Mouse (Mus musculus): ENCODE measurements at regions not wholly inside any gene's neighbourhood (a gene's known extent, or its start where the extent isn't known, plus 50 kb on each side); places are given as distances from the start of the nearest gene placed in this dataset.

DNA sequence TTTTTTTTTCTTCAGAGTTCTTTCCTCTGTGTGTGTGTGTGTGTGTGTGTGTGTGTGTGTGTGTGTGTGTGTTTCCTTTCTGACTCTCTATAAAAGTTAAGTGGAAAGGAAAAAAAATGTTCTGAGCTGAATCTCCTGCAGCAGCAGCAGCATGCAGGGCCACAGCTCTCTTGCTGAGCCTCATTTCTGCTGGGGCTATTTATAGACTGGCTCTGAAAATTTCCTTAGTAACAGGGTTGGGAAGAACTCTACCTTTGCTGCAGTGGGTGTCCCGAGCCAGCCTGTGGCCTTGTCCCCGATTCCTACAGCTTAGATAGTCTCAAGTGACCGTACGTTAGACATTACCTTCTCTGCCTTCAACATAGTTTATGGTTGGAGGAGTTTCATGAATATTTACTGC lies 1075.6 kb downstream of the Synb start:
- Histone ChIP-seq H3K4me1 (ENCODE audit: control insufficient read depth, low read depth, low read length) (no peaks in the 10 kb centered on the region), H3K36me3 (ENCODE audit: control insufficient read depth, insufficient read depth) (no peaks in the 10 kb centered on the region), H3K4me2 (ENCODE audit: low read depth, low read length) (no peak overlapping the region), H3K4me3 (ENCODE audit: low read depth, low read length) (no peak overlapping the region), H3K27ac (ENCODE audit: low read length) (no peak overlapping the region), H3K9ac (ENCODE audit: low read depth, low read length) (no peak overlapping the region), H3K27me3 (ENCODE audit: control insufficient read depth, insufficient read depth, low read depth, low read length) (no peaks in the 10 kb centered on the region), H3K9me3 (replicated peaks; ENCODE audit: control insufficient read depth, low read length) (no peaks in the 10 kb centered on the region)
- ATAC-seq (ENCODE audit: low read depth): no peak
- WGBS (ENCODE audit: insufficient replicate concordance): 66% methylated on average over 4 of the region's 4 CpGs

GRCm38 (mm10) chr14:68217986-68218385 lies 1076.1 kb downstream of the Synb start:
- Histone ChIP-seq H3K4me3 (ENCODE audit: low read depth, low read length) (no peak overlapping the region), H3K36me3 (ENCODE audit: control insufficient read depth, insufficient read depth) (no peaks in the 10 kb centered on the region), H3K9me3 (replicated peaks; ENCODE audit: control insufficient read depth, low read length) (no peaks in the 10 kb centered on the region), H3K4me2 (ENCODE audit: low read depth, low read length) (no peak overlapping the region), H3K9ac (ENCODE audit: low read depth, low read length) (no peak overlapping the region), H3K27ac (ENCODE audit: low read length) (no peak overlapping the region), H3K27me3 (ENCODE audit: control insufficient read depth, insufficient read depth, low read depth, low read length) (no peaks in the 10 kb centered on the region), H3K4me1 (ENCODE audit: control insufficient read depth, low read depth, low read length) (no peaks in the 10 kb centered on the region)
- 58% methylated on average over 6 of the region's 6 CpGs for WGBS (ENCODE audit: insufficient replicate concordance)
- ATAC-seq (ENCODE audit: low read depth): no peak

GRCm38 (mm10) chr14:68213879-68214278 lies 1080.2 kb downstream of the Synb start:
- Histone ChIP-seq H3K27me3 (ENCODE audit: control insufficient read depth, insufficient read depth, low read depth, low read length) (no peaks in the 10 kb centered on the region), H3K4me3 (ENCODE audit: low read depth, low read length) (no peak overlapping the region), H3K4me1 (ENCODE audit: control insufficient read depth, low read depth, low read length) (no peaks in the 10 kb centered on the region), H3K9ac (ENCODE audit: low read depth, low read length) (no peak overlapping the region), H3K36me3 (ENCODE audit: control insufficient read depth, insufficient read depth) (no peaks in the 10 kb centered on the region), H3K9me3 (replicated peaks; ENCODE audit: control insufficient read depth, low read length) (no peaks in the 10 kb centered on the region), H3K4me2 (ENCODE audit: low read depth, low read length) (no peak overlapping the region), H3K27ac (ENCODE audit: low read length) (no peak overlapping the region)
- ATAC-seq (ENCODE audit: low read depth): no peak
- 58% methylated on average over 5 of the region's 5 CpGs for WGBS (ENCODE audit: insufficient replicate concordance)

GRCm38 (mm10) chr14:68198802-68199201 lies 1095.3 kb downstream of the Synb start:
- Histone ChIP-seq H3K9ac (ENCODE audit: low read depth, low read length) (no peak overlapping the region), H3K4me2 (ENCODE audit: low read depth, low read length) (no peak overlapping the region), H3K9me3 (replicated peaks; ENCODE audit: control insufficient read depth, low read length) (no peaks in the 10 kb centered on the region), H3K36me3 (ENCODE audit: control insufficient read depth, insufficient read depth) (no peaks in the 10 kb centered on the region), H3K4me3 (ENCODE audit: low read depth, low read length) (no peak overlapping the region), H3K27ac (ENCODE audit: low read length) (no peak overlapping the region), H3K27me3 (ENCODE audit: control insufficient read depth, insufficient read depth, low read depth, low read length) (no peaks in the 10 kb centered on the region), H3K4me1 (ENCODE audit: control insufficient read depth, low read depth, low read length) (no peaks in the 10 kb centered on the region)
- WGBS (ENCODE audit: insufficient replicate concordance): 5% methylated on average over 8 of the region's 8 CpGs
- ATAC-seq (ENCODE audit: low read depth): no peak

GRCm38 (mm10) chr14:68197470-68197800 lies 1096.7 kb downstream of the Synb start:
- no peak overlapping the region for H3K4me3 ChIP-seq (ENCODE audit: low read depth, low read length)
- WGBS (ENCODE audit: insufficient replicate concordance): 15% methylated on average over 13 of the region's 13 CpGs
- no peaks in the 10 kb centered on the region for H3K27me3 ChIP-seq (ENCODE audit: control insufficient read depth, insufficient read depth, low read depth, low read length)
- no peak overlapping the region for H3K4me2 ChIP-seq (ENCODE audit: low read depth, low read length)
- ATAC-seq (ENCODE audit: low read depth): no peak
- no peaks in the 10 kb centered on the region for H3K36me3 ChIP-seq (ENCODE audit: control insufficient read depth, insufficient read depth)
- H3K9me3 ChIP-seq (replicated peaks; ENCODE audit: control insufficient read depth, low read length): no peaks in the 10 kb centered on the region
- no peak overlapping the region for H3K9ac ChIP-seq (ENCODE audit: low read depth, low read length)
- H3K27ac ChIP-seq (ENCODE audit: low read length): no peak overlapping the region
- H3K4me1 ChIP-seq (ENCODE audit: control insufficient read depth, low read depth, low read length): no peaks in the 10 kb centered on the region

- Histone ChIP-seq H3K9me3 (replicated peaks; ENCODE audit: control insufficient read depth, low read length) (no peaks in the 10 kb centered on the region), H3K4me2 (ENCODE audit: low read depth, low read length) (no peak overlapping the region), H3K27ac (ENCODE audit: low read length) (no peak overlapping the region), H3K4me3 (ENCODE audit: low read depth, low read length) (no peak overlapping the region), H3K4me1 (ENCODE audit: control insufficient read depth, low read depth, low read length) (no peaks in the 10 kb centered on the region), H3K36me3 (ENCODE audit: control insufficient read depth, insufficient read depth) (no peaks in the 10 kb centered on the region), H3K27me3 (ENCODE audit: control insufficient read depth, insufficient read depth, low read depth, low read length) (no peaks in the 10 kb centered on the region), H3K9ac (ENCODE audit: low read depth, low read length) (no peak overlapping the region)
- no peak for ATAC-seq (ENCODE audit: low read depth)
- WGBS (ENCODE audit: insufficient replicate concordance): 38% methylated on average over 9 of the region's 9 CpGs
These were observed 1097.2 kb downstream of the Synb start for GRCm38 (mm10) chr14:68196762-68197469.

- H3K4me1 ChIP-seq (ENCODE audit: control insufficient read depth, low read depth, low read length): no peaks in the 10 kb centered on the region
- H3K27ac ChIP-seq (ENCODE audit: low read length): no peak overlapping the region
- H3K36me3 ChIP-seq (ENCODE audit: control insufficient read depth, insufficient read depth): no peaks in the 10 kb centered on the region
- H3K4me3 ChIP-seq (ENCODE audit: low read depth, low read length): no peak overlapping the region
- H3K9me3 ChIP-seq (replicated peaks; ENCODE audit: control insufficient read depth, low read length): no peaks in the 10 kb centered on the region
- no peak overlapping the region for H3K9ac ChIP-seq (ENCODE audit: low read depth, low read length)
- H3K4me2 ChIP-seq (ENCODE audit: low read depth, low read length): no peak overlapping the region
- H3K27me3 ChIP-seq (ENCODE audit: control insufficient read depth, insufficient read depth, low read depth, low read length): no peaks in the 10 kb centered on the region
- whole genome bisulfite sequencing (ENCODE audit: insufficient replicate concordance): 62% methylated on average over 9 of the region's 9 CpGs
- no peak for ATAC-seq (ENCODE audit: low read depth)
These were observed 1097.9 kb downstream of the Synb start for GRCm38 (mm10) chr14:68196201-68196600.

DNA sequence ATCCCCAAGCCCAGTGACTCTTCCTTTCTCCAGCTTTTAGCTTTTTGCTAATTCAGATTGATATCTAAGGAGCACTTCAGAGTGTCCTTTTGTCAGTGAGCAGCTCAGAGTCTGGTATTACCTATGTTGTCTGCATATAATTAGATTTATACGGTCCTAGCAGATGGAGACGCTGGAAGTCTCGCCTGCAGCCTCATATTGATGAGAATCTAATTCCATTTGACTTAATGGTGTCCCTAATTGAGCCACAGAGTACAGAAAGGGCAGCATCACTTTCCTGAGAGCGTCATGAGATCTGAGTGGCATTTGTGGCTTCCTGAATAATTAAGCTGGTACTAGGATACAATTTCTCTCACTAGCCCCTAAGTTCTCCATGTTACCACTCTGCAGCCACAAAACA lies 1104.2 kb downstream of the Synb start:
- H3K4me3 ChIP-seq (ENCODE audit: low read depth, low read length): no peak overlapping the region
- no peak overlapping the region for H3K4me2 ChIP-seq (ENCODE audit: low read depth, low read length)
- no peak overlapping the region for H3K9ac ChIP-seq (ENCODE audit: low read depth, low read length)
- no peaks in the 10 kb centered on the region for H3K9me3 ChIP-seq (replicated peaks; ENCODE audit: control insufficient read depth, low read length)
- WGBS (ENCODE audit: insufficient replicate concordance): 46% methylated on average over 4 of the region's 4 CpGs
- H3K27ac ChIP-seq (ENCODE audit: low read length): no peak overlapping the region
- H3K27me3 ChIP-seq (ENCODE audit: control insufficient read depth, insufficient read depth, low read depth, low read length): no peaks in the 10 kb centered on the region
- no peaks in the 10 kb centered on the region for H3K36me3 ChIP-seq (ENCODE audit: control insufficient read depth, insufficient read depth)
- no peaks in the 10 kb centered on the region for H3K4me1 ChIP-seq (ENCODE audit: control insufficient read depth, low read depth, low read length)
- ATAC-seq (ENCODE audit: low read depth): no peak

DNA sequence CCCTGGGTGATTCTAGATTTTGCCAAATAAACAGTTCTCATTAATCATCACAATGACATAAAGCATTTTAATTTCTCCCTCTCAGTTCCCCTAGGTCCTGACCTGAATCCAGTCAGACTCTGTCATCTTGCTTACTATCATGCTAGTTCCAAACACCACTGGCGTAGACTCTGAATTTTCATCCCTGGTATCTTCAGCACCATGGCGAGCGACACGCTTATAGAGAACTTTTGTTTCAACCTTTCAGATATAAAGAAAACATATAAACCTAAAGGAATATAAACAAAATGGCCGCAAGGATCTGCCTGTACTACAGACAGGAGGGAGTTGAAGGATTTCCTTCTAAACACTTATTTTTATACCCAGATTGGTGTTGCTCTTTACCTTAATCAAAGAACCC lies 1105.8 kb downstream of the Synb start:
- H3K27me3 ChIP-seq (ENCODE audit: control insufficient read depth, insufficient read depth, low read depth, low read length): no peaks in the 10 kb centered on the region
- no peaks in the 10 kb centered on the region for H3K9me3 ChIP-seq (replicated peaks; ENCODE audit: control insufficient read depth, low read length)
- H3K4me2 ChIP-seq (ENCODE audit: low read depth, low read length): no peak overlapping the region
- ATAC-seq (ENCODE audit: low read depth): no peak
- no peak overlapping the region for H3K9ac ChIP-seq (ENCODE audit: low read depth, low read length)
- no peaks in the 10 kb centered on the region for H3K36me3 ChIP-seq (ENCODE audit: control insufficient read depth, insufficient read depth)
- 48% methylated on average over 5 of the region's 5 CpGs for WGBS (ENCODE audit: insufficient replicate concordance)
- no peak overlapping the region for H3K27ac ChIP-seq (ENCODE audit: low read length)
- no peak overlapping the region for H3K4me3 ChIP-seq (ENCODE audit: low read depth, low read length)
- no peaks in the 10 kb centered on the region for H3K4me1 ChIP-seq (ENCODE audit: control insufficient read depth, low read depth, low read length)
